Mouse (Mus musculus) ovary, adult 18-20 months (tissue): Measurements from ENCODE around the gene Stx16.

Experiments
- DNase-seq: peaks from one replicate; pipeline ENCODE4 v3.0.0; 2022; ENCODE audit warnings: low spot score, mixed read lengths

Gene Stx16

GRCm38 (mm10) chr2:174076433-174076824, 321 bp downstream of the Stx16 start:
- DNase-seq = no peak

- DNase-seq = no peak
Observed at GRCm38 (mm10) chr2:174077004-174077695, 1.0 kb downstream of the Stx16 start.

GRCm38 (mm10) chr2:174077776-174078338, 1.7 kb downstream of the Stx16 start:
- no peak for DNase-seq

DNA sequence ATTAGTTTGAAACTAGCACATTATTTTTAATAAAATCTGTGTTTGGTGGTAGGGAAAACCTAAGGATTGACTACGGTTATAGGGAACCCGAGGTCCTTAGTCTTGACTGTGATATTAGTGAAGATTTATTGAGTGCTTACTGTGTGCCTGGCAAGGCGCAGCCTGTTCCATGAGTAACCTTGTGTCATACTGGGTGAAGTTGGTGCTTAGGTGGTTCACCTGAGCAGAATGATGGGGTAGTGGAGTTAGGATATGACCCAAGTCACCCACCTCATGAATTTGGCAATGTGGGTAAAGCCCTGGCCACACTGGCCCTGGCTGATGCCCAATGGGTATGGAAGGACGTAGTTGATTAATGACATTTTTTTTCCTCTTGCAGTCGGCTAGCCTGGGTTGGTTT, 5.7 kb downstream of the Stx16 start:
- no peak for DNase-seq

- no peak for DNase-seq
Observed at GRCm38 (mm10) chr2:174082380-174082918, 6.3 kb downstream of the Stx16 start.

GRCm38 (mm10) chr2:174095086-174095485, 19.0 kb downstream of the Stx16 start:
- no peak for DNase-seq

- no peak for DNase-seq
Observed at GRCm38 (mm10) chr2:174102399-174102798, 26.3 kb downstream of the Stx16 start.

DNA sequence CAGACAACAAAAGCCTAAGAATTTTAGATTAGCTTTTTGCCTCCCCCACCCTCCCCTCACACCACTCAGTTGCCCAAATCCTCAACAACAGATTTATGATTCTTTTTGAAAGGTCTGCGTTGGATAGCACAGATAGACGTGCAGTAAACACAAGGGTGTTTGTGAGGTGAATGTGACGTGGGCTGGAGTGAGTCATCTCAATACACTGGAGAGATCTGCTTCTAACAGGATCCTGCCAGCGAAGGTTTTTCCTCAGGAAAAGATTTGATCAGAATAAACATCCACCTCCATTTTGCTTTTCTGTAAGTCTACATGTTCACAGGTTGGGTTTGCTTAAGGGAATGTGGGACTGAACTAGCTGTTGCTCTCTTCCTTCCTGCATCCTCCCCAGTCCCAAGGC, 27.4 kb downstream of the Stx16 start:
- no peak for DNase-seq

GRCm38 (mm10) chr2:174107375-174107774, 31.3 kb downstream of the Stx16 start:
- DNase-seq = no peak

DNA sequence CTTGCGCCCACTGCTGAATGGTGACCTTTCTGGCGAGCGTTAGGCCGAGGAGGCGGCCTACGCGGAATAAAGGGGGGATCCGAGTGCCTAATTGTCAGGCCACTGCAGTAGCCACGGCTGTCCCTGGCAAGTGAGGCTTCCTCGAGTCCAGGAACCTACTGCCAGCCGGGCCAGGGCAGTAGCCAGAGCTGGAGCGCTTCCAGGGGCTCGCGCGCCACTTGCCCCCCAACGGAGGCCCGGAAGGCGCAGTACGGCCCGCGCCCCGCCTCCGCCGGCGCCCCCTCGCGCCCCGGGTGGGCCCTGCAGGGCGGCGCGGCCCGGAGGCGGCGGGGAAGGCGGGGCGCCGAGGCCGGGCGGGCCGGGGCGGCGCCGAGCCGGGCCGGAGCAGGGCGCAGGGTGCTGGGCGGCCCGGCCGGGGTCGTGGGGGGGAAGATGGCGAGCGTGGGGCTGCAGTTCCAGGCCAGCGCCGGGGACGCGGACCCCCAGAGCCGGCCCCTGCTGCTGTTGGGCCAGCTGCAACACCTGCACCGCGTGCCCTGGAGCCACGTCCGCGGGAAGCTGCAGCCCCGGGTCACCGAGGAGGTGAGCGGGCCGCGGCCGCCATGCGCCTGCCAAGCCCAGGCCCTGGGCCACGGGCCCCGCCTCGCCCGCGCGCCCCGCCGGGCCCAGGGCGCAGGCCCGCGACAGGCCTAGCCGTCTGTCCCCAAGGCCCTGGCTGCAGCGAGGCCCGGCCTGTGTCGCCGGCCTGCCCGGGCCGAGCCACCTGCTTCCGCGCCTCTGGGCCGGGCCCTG, 34.1 kb downstream of the Stx16 start, which contains the start of gene Npepl1:
Npepl1 (plus strand) TSS at position 359 of the 792 bp plus-strand sequence.
- peak; percentile 43 for DNase-seq

DNA sequence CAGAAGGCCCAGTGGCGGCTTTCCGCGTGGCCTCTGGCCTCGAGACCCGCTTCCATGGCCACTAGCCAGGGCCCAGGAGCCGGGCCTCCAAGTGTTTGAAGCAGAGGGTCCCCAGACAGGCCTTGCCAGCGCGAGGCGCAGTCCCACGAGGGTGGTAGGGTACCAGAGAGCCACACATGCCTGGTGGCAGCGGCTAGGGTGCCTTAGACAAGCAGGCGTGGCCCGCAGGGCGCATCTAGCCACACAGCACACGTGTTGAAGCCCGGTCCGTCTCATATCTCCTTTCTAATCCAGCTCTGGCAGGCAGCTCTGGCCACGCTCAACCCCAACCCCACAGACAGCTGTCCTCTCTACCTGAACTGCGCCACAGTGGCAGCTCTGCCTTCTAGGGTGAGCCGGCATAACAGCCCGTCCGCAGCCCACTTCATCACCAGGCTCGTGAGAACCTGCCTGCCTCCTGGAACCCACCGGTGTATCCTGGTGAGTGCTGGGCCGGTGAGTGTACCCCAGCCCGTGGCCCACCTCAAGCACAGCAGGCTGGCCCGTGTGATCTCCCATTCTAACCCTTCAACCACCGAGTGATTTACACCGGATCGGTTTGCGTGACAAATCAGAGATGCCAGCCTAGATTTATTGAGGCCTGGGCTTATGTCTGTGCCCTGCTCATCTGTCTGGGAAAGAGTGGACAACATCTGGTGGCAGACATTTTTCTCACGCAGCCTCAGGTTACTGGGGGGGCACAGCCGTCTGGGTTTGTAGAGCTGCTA, 34.9 kb downstream of the Stx16 start:
- DNase-seq = no peak

DNA sequence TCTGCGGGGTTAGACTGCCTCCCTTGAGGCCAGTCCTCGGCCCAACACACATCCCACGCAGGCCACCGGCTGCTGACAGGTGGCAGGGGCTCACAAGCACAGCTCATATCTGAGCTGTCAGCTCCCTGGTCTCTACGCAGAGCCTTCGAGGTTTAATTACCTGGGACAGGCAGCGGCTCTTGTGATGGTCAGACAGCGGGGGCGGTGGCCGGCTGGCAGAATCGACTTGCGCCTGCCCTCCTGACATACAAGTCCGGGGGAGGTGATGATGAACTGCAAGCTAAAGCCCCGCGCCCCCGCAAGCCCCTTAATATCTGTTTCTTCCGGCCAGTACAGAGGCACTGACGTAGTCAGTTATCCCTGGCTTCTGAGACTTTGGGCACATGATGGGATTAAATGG, 36.8 kb downstream of the Stx16 start:
- DNase-seq = no peak

DNA sequence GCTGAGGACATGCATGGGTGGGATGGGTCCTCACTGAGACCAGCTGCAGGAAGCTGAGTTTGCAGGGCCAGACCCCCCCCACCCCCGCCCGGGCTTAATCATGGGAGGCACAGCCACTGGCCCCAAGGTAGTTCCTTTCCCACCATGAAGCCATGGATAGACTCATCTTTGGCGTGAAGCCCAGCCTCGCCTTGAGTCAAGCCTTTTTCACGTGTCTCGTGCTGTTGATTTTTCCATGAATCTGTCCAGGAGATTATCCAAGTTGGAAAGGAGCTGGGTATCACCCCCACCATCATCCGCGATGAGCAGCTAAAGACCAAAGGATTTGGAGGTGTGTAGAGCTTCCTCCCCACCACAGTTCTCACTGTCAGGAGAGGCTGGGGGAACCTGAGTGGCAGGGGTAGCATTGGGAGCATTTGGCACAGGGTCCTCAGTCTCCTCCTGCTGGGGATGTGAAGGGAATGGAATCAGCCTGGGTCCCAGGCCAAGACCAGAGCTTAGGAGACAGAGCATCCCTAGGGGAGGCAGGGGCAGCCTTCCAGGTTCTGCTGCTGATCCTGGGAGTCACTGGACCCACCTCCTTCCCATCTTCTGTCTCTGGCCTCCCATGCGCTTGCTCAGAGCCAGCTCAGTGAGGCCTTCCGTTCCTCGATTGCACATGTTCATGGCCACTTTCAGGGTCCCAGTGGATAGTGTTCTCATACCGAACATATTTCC, 38.2 kb downstream of the Stx16 start:
- DNase-seq = no peak

GRCm38 (mm10) chr2:174116929-174117328, 40.8 kb downstream of the Stx16 start:
- no peak for DNase-seq

DNA sequence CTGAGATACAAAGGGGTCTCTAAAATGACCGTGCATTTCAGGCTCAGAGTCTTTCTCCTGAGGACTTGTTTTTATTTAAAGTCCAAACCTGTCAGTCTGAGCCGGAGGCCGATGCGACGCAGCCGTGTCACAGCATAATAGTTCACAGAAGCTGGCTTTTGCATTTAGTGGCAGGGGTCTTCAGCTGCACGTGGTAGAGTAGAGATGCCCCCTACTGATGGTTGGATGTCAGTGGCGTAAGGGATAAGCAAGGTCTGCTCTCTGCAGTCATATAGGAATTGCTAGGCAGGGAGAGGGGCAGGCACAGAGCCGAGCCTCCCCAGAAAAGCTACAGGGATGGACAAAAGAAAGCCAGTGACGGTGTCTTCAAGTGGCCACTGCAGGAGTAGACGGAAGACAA, 42.0 kb downstream of the Stx16 start:
- no peak for DNase-seq

DNA sequence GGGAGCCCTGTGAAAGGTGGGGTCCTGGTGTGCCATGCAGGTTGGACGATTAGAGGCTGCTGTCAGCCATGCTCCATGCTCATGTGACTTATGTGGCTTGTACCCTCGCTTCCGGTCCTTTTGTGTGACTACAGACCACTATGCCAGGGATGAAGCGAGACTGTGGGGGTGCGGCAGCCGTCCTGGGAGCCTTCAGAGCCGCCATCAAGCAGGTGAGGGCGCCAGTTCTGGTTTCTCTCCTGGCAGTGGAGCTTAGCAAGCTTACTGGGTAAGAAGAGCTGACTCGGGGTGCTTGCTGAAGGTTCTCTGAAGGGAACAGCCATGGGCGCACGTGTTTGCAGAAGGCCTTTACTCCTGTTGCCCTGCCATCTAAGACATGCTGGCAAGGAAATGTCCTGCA, 43.2 kb downstream of the Stx16 start:
- no peak for DNase-seq

DNA sequence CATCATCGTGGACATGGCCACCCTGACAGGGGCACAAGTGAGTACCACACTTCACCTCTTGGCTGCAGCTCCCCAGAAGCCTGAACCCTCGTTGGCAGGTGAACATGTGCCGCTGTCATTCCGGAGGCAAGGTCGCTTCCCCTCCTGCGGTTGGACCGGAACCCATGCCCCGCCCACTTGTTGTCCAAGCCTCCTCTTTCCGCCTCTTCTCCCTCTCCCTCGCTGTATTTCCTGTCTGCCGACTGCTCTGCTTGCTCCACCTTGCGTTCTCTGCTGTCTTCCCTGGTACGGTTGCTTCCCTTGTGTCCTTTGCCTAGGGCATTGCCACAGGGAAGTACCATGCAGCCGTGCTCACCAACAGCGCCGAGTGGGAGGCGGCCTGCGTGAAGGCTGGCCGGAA, 44.5 kb downstream of the Stx16 start:
- DNase-seq = no peak

DNA sequence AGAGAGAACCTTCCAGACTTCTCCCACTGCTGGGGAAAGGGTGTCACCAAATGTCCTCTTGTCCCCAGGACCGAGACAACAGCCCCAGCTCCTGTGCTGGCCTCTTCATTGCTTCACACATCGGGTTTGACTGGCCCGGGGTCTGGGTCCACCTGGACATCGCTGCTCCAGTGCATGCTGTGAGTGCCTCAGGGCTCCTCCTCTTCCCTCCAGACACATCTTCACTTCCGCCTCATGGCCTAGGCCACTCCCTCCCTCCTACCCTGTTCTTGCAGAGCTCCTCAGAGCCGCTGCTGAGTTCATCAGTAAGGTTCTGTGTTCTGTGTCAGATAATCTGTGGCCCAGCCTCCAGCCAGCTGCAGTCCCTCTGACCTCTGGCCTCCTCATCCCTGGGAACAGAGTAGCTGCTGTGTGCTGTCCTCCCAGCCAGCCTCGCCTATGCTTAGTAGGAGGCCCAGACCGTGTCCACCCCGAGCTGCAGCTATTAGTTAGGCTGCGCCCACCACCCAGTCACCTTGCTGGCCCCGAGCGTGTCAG, 45.4 kb downstream of the Stx16 start:
- no peak for DNase-seq

GRCm38 (mm10) chr2:174122331-174122730, 46.2 kb downstream of the Stx16 start:
- no peak for DNase-seq

DNA sequence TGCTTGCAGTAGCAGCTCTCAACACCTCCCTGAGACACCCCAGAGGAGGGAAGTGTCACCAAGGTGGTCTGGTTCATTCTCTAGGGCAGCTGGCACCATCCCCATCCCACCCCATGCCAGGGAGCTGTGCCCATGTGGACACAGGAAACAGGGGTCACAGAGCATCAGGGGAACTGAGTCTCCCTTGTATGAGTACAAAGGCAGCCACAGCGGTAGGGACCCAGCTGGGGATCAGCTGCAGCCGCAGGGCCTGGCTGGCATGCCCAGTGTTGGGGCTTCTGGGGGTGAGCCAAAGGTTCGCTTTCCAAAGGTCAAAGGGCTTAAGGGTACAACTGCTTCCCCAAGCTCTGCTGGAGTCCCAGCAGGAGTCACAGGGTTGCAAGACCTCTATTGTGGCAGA, 47.6 kb downstream of the Stx16 start:
- DNase-seq = no peak
